Mouse (Mus musculus) adrenal gland (tissue): ENCODE data around the gene Upp2.

Experiments
- intact Hi-C: fragments of 180-260 bp; cut with DNase I; formaldehyde crosslinking; loops from one replicate; pipeline ENCODE4 v1.15.1; 2025

The Upp2 gene

DNA sequence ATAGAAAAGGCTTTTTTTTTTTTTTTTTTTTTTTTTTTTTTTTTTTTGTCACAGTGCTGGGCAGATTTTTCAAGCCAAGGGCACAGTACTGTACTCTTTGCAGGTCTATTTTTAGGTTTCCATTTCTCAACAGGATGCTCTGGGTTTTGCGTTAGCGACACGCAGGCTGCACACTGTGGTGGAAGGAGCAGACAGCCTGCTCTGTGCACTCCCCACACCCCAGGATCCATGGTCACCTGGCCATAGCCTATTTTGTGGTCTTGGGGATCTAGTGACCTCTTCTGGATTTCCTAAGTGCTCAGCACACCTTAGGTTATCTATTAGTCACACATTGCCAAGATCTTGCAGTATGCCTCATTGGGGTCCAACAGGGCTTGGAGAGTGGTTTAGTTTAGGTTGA lies 100.2 kb downstream of the Upp2 start:
- intact Hi-C loops, result loop anchor here (5.0 to 10.0 kb wide), 4 partner anchors 102 to 635 kb away; partner anchors contain the start of genes Acvr1, Cytip, Ermn and Upp2

DNA sequence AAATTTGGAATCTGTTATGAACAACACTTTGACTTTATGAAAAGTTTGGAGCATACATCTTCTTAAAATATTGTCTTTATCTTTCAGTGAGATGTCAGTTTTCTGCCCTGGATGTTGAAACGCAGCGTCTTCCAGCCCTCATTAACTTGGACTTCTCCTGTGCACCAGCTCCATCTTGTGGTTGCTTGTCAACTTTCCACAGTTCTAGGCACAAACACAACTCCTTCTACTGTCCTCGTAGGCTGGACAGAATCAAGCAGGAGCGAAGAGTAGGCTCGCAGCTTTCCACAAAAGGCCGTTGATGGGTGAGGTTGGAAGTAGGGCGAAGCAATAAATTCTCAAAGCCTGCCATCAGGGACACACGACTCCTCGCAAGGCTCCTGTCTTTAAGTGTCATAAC lies 100.9 kb downstream of the Upp2 start:
- intact Hi-C loops, result loop anchor here (2.0 to 10.0 kb wide), 5 partner anchors 103 to 636 kb away; partner anchors contain the start of genes Acvr1, Cytip, Ermn and Upp2

DNA sequence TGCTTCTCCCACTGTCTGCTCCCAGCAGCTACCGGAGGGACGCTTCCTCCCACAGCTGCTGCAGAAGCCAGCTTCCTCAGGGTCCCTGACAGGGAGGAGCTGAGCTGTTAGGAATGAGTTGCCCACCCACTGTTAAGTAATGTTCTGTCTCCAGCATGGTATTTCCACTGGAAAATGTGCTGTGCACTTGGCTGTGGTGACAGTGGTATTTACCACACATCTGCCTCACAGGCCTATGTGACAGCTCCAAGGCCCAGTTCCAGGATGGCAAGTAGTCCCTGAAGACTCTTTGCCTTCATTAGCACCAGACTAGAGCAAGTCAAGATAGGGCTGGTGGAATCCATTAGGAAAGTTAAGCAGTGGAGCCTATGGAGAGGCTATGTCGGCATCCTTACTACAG lies 102.0 kb downstream of the Upp2 start:
- intact Hi-C loops, result loop anchor here (2.0 to 10.0 kb wide), 5 partner anchors 104 to 637 kb away; partner anchors contain the start of genes Acvr1, Cytip, Ermn and Upp2

DNA sequence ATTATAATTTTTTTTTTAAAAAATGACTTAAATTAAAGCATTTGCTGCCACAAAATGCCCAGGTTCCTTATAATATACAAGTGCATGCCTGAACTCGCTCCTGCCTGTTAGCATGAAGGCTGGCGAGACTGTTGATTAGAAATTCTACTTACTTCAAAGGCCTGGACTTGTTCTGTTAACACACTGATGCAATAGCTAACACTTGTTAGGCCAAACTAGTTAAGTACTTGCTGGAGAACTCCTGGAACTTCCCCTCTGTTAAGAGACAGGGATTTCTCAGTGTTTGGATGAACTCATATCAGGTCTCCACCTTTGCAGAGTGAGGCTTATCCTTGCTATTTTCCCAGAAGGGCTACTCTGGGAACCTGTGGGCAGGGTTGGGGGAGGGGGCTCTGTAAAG lies 105.4 kb downstream of the Upp2 start:
- intact Hi-C loops, result no loop called here

DNA sequence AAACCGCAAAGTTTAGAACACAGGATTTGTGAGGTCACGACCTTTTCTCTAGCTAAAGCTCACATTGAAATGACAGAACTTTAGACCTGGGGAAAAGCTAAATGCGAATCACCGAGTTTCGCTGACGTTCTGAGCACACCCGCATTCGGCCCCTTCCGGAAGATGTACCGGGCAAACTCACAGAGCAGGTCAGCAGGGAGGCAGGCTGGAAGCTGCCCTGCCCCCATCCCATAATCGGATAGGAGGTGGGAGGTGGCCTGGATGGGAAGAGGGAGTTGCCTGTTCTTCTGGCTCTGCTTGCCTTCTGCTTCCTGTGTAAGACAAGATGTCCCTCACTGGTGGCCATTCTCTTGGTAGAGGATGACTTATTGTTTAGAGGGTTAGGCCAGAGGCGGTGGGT lies 112.9 kb downstream of the Upp2 start:
- intact Hi-C loops, result no loop called here

DNA sequence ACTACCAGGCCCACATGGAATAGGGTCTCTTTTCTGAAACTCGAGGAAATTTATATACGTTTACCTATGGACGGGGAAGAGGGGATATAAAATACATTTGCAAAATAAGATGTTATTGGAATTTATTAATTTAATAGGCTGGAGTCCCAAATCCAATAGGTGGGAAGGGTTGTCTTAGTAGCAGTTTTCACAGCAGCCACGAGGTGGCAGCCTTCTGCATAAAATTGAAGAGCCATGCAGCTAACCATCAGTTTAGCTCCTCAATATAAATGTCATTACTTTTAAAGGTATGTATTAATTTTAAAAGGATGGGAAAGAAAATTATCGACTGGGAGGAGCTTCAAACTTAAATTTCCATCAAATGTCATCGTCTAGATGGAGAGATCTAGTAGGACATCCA lies 113.7 kb downstream of the Upp2 start:
- intact Hi-C loops, result no loop called here

DNA sequence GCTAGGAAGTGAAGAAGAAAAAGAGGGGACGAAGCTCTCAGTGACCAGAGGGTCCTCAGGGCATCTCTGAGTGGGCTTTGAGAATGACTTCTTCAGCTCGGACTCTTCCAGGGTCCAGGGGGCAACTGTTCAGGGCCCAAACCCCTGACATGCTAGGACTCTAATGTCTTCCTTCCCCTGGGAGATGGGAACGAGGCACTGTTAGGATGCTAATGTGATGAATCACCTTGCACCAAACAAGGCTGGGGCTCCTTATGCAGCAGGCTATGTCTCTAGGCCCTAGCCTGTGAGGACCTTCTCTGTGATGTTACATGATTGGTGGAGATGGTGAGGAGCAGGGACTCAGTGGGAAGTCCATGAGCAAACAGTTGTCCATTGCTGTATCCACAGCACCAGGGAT lies 114.3 kb downstream of the Upp2 start:
- intact Hi-C loops, result no loop called here

DNA sequence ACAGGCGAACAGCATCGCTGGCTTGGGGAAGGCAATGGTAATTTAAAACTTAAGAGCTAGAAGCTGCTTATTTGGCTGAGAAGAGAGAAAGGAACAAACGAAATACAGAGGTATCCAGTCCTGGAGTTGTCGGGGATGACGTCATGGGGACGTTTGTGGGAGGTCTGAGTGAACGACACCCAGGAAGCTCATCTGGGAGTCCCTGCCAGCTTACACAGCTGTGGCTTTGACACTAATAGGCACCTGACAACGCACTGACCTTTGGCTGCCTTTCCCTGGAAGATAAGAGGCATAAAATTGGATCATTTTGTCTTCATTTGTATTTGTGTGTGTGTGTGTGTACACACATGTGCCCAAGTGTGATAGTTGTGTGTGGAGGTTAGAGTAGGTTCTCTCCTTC lies 130.4 kb downstream of the Upp2 start:
- intact Hi-C loops, result no loop called here

DNA sequence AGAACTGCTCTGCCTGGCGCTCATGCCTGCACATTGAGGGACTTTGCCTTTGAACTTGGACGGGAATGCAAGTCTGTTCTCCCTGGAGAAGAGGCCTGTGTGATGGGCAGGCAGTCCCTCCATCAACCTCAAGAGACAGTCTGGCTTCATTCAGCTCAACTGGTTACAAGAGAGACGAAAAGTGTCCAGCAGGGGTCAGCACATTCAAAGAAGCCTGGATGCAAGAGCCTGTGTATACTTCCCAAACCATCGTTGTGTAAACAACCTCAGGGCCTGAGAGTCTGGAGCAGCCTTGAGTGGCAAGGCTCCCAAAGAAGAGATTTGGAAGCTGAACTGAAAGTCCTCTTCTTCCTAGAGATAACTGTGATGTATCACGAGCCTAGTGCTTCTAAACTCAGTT lies 132.8 kb downstream of the Upp2 start:
- intact Hi-C loops, result loop anchor here (10.0 kb wide), 1 partner anchor 735 kb away; no protein-coding TSS in a partner anchor

DNA sequence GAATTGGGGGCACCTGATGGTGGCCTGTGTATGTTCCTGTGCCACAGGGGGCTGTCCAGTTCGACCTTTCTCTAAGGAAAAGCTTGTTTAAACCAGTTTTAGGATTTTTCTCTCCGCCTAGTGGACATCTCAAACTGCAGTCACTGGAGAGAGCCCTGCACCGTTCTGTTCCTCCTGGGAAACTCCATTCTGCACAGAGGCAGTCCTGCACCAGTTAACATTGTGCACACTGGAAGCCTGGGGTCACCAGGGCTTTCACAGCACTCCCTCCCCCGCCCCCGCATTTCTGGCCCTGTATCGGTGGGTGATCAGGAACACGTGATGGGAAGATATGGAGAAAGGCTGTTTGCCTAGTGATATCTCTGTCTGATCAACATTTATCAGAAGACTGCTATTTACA lies 133.3 kb downstream of the Upp2 start:
- intact Hi-C loops, result loop anchor here (10.0 kb wide), 1 partner anchor 734 kb away; no protein-coding TSS in a partner anchor

DNA sequence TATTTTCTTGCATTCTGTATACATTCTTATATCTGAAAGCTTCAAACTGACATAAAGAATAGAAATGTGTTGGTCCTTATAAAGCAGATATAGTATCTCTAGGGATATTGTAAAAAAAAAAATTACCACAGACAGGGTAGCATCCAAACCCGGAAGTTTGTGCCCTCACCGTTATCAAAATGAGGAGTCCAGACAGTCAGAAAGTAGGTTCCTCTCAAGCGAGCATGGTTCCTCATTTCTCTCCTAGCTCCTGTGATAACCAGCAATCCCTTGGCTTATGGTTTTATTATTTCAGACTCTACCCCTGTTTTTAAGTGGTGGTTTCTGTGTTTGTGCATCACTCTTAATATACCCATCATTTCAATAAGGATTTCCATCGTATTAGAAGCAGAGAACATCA lies 134.5 kb downstream of the Upp2 start:
- intact Hi-C loops, result loop anchor here (10.0 kb wide), 1 partner anchor 733 kb away; no protein-coding TSS in a partner anchor

DNA sequence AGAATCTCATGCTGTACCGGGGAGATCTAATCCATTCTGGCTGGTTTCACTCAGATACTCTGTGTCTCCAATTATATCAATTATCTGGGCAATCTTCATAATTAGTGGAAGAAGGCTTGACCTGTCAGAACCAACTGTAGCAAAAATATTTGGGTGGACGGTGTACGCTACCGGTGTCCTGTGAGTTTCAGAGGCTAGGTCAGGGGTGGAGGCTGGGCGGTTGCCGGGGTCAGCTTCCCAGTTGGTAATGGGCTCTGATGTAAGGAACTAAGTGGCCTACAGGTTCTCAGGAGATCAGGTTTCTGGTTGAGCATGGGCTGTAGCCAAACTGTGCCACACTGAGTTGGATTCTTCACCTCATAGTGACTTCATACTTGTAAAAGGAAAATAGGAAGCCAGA lies 136.1 kb downstream of the Upp2 start:
- intact Hi-C loops, result loop anchor here (10.0 kb wide), 1 partner anchor 732 kb away; no protein-coding TSS in a partner anchor

DNA sequence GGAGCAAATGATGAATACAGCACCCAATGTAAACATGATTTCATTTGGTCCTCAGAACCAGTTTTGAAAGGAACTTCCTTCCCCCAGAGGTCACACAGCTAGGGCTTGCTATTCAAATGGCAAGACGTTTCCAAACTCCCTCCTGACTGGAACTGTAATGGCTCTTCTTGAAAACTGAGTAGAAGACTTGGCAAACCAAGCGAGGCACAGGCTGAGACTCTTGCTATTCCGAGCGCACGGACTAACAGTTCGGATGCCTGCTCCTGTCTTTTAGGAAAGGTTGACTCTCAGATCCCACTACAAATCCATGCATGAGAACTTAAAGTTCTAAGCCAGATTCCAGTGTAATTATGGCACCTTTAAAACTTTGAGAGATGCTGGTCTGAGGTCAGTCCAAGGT lies 136.5 kb downstream of the Upp2 start:
- intact Hi-C loops, result loop anchor here (10.0 kb wide), 1 partner anchor 731 kb away; no protein-coding TSS in a partner anchor

DNA sequence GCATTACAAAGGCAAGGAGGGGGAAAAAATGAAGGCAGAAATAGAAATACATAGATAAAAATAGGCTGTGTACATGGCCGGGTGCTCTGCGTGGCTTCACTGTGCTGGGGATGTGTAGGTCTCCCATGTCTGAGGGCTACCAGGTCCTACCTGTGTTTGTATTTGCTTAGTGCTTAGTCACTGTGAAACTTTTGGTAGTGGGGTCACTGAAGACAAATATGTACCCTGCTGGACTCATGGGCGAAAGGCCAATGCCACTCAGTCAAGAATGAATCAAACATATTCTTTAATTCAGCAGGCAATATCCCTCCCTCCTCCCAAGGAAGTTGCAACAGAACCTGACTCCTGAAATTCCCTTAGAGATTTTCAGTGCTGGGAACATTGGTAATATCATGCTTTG lies 137.5 kb downstream of the Upp2 start:
- intact Hi-C loops, result loop anchor here (10.0 kb wide), 1 partner anchor 730 kb away; no protein-coding TSS in a partner anchor

DNA sequence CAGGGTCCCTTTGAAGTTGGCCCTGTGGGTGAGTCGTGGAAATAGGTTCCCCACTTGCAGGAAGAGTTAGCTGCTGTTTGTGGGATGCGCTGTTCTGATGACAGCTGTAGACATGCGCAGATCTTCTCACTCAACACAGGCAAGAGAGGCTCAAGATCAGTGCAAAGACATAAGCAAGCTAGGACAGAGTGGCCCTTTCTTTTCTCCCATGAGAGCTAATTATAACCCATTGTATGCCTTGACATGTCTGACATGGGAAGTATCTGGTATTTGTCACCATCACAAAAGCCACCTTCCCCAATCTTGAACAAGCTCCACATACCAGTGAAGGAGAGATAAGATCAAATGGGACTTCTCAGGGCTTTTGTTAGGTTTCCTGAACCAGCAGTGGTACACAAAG lies 140.6 kb downstream of the Upp2 start:
- intact Hi-C loops, result loop anchor here (10.0 kb wide), 1 partner anchor 727 kb away; no protein-coding TSS in a partner anchor

DNA sequence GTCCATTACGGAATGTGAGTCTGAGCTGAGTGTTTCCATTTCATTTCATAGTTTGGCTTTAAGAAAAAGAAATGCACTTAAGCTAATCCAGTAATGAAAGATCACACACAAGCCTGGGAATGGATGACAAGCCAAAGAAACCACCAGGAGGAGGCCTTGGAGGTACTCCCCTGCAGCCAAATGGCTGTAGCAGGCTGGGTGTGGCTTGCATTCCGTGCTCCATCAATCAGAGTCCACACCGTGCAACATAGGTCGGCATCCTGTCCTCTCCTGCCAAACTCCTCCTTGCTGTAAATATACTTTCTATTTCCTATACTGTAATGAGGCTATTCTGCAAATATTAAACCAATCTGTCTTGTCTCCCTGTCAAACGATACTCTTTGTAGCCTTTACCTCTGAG lies 143.1 kb downstream of the Upp2 start:
- intact Hi-C loops, result no loop called here

DNA sequence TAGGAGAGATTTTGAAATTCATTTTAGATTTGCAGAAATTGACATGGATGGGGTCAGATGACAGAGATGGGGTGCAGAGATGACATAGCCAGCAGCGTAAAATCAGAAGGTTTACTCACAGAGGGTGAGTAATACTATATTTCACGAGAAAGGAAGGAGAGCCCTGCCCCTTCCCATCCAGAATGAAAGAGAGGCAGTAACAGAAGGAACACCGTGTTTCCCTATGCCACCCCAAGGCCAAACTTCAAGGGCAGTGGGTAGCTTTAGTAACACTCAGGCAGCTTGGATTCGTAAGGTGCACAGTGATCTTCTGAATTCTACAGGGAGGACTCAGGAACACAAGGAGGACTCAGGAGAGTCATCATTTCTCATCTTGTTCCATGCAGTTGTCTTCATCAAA lies 144.0 kb downstream of the Upp2 start:
- intact Hi-C loops, result no loop called here

DNA sequence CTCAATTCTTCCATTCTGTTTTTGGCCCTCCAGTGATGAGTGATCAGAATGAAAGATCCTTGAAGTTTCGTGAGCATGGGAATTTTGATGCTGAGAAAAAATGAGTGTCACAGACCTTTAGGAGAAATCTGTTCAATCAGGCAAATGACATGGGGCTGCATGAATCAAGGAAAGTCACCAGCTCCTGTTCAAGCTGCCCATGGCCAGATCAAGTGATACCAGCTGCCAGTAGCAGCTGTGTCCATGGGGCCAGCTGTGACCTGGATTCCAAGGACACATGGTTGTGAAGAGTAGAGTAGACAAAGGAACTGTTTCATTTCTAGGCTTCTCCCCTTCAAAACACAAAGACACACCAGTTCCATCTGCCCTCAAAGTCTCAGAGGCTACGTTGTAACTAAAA lies 144.4 kb downstream of the Upp2 start:
- intact Hi-C loops, result no loop called here

DNA sequence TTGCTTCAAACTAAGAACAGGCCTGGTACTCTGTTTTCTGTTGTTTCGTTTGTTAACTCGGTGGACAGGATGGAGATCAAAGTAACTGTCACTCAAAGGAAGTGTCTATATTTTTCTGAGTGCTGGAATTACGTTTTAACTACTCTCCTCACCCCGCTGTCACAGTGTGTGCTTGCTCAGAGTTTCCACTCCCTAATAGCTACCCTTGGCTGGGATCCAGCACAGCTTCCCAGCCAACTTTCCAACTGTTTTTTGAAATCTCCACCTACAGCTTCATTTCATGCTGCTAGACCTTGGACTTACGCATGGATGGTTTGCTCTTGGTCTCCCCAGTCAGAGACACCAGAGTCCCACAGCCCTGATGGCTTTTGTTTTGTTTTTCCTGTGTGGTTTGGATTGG lies 144.8 kb downstream of the Upp2 start:
- intact Hi-C loops, result no loop called here

DNA sequence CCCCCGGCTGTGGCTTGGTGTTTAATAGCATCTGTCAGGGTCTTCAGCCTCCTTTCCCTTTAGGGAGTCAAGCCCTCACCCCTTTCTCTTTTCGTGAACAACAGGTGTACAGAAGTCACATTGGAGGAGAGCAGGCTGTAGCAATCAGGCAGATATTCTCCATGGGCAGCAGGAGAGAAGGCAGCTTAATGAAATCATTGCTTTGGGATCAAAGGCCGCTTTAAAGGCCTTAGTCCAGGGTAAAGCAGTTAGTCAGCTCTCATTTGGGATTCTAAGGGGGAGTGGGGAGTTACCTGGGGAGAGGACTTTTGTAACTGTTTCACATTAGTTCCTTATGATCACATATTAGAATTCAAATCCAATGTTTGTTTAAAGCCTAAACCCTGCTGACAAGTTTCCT lies 150.8 kb downstream of the Upp2 start:
- intact Hi-C loops, result no loop called here

DNA sequence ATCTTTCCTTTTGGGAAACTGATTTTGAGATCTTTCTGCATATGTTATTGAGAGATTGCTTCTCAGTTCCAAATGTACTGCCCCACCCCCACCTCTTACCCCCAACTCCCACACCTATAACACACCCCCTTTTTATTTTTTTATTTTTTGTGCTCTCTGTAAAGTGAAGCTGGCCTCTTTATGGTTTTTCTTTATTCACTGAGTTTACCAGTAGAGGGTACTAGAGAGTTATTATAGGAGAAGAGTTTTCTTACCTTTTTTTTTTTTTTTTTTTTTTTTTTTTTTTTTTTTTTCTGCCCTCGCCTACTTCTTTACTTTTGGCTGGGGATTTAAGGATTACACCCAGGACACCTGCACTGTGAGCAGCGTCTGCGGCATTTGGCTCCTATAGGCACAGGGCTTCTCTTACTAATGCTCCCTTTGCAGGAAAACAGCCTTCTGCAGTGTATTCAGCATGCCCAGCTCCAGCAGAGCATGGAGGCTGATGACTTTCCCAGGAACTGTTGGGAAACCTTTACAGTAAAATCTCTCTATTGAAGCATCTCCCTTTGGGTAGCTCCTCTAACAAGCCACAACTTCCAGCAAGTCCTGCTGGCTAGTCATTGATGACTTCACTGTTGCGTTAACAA lies 170.2 kb downstream of the Upp2 start:
- intact Hi-C loops, result loop anchor here (5.0 kb wide), 1 partner anchor 700 kb away; no protein-coding TSS in a partner anchor

DNA sequence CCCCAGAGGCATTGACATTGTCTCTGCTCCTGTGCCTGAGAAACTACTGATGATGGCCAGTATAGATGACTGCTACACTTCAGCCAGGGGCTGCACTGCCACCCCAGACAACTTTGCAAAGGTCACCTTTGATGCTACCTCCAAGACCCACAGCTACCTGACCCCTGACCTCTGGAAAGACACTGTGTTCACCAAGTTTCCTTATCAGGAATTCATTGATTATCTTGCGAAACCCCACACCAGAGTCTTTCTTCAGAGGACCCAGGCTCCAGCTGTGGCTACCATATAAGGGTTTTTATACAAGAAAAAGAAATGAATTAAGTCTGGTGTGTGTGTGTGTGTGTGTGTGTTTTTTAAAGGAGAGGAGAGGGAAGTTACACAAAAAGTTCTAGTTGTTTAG lies 174.1 kb downstream of the Upp2 start:
- intact Hi-C loops, result no loop called here

DNA sequence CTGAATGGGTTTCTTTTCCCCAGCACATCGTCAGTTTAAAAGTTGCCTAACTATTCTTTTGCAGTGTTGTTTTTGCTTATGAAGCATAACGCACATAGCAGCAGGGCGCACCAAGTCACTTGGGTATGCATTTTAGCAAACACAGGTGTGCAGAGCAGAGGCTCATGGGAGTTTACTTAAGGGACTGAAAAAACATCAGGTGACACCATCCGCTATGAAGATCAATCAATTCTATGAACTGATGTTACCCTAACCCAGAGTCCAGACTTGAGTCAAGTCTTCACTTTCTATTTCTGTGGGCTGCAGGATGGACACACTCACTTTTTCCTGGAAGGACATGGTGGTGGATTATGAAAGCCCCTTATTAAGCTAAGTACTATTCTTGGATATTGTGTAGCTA lies 174.9 kb downstream of the Upp2 start:
- intact Hi-C loops, result no loop called here
